Mouse (Mus musculus): ENCODE results near the gene Cnot11.

DNA sequence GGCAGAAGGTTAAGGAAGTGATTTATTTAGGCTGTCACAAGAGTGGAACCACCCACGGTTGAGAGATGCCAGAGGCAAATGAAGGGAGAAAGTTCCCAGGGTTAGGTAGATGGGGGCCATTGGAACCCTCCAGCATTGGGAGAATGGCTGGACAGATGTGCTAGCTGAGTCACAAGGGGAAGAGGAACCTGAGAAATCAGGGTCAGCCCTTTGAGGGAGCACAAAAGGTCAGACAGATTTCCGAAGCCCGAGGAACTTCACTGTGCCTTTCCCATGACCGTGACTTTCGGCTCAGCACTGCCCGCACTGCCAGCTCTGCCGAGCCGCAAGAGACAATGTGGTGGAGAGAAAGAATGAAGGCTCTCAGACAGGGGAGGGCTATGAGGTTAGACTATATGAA is 23.0 kb upstream of the Cnot11 start:
- TF ChIP-seq CTCF (IDR thresholded peaks at IDR 0.05; ENCODE audit: control insufficient read depth, insufficient read depth, low read length) (no peak), POLR2A (IDR thresholded peaks at IDR 0.05; ENCODE audit: borderline replicate concordance, control insufficient read depth, low read depth, low read length) (no peak)
